Mouse (Mus musculus) CD4-positive, CD25-positive, alpha-beta regulatory T cell, adult 4 months (primary cell): ENCODE data around the gene Pip5k1a. TPM values are rescaled to one million over a fixed set of nuclear protein-coding genes. Genes with fewer than 3 reads are reported as not detected.
A peak's percentile ranks its signal among the peaks of the same experiment; 100 is the strongest.
"Not testable (repeated sequence)": the region's sequence is repeated elsewhere in the genome, so short reads cannot be mapped to it uniquely, and the experiment has no call there.

Experiments used
- ATAC-seq: one replicate; pipeline ENCODE4 v1.8.0; 2017
- polyA plus RNA-seq, 2 experiments: library from polyadenylated mRNA; unstranded; fragments of 100-300 nt; shearing (Covaris generic); gene quantifications; one replicate each; pipeline ENCODE4 v1.2.1; 2017

Gene Pip5k1a
- polyA plus RNA-seq: 10 to 100 TPM; 13.4 to 14.3 TPM

DNA sequence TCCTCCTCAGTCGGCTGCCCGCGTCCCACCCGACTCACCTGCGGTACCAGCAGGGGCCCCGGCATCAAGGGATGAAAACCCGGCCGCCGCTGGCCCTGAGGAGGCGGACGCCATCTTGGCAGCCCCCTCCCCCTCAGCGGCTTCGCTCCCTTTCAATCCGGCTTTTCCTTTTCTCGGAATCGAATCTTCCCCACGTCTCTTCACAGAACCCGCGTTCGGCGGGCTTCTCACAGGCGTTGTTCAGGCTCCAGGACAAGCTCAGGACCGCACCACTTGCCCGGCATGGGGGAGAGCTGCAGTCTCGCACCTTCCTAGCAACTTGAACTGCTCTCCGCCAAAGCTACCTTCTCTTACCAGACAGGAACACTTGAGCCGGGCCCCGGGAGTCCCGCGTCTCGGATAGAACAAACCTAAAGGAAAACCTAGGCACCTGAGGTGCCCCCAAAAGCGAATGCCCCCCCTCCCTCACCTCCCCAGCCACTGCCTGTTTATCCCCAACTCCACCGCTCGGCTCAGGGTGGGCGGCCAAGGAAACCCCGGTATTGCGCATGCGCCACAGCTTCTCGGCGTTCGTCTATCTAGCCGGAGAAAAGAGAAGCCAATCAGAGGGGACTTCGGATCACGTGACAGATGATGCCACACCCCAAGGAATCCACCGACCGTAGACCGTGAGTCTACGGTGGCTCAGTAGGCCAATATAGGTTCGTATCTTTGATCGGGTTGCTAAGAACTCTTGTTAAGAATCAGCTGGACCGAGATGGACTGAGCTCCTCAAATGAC is at the start of gene Pip5k1a:
Pip5k1a (minus strand) TSS at position 593 of the 780 bp plus-strand sequence.
- ATAC-seq: peak; percentile 84

- ATAC-seq: peak; percentile 71
These were observed 47.1 kb upstream of the Pip5k1a start for GRCm38 (mm10) chr3:95153874-95154273.

DNA sequence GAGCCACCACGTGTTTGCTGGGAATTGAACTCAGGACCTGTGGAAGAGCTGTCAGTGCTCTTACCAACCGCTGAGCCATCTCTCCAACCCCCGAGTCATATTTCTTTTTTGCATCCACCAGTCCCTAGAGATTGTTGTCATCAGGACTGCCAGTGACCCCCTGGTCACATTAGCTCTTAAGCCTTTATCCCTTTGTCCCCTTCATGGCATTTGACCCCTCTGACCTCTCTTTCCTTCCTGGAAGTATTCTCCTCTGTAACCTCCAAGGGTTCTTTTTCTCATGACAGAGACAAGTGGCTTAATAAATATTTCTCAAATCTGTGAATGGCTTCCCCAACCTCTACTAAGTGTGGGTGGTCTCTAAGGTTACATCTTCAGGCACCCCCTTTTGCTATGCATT is 41.2 kb upstream of the Pip5k1a start:
- no peak for ATAC-seq

DNA sequence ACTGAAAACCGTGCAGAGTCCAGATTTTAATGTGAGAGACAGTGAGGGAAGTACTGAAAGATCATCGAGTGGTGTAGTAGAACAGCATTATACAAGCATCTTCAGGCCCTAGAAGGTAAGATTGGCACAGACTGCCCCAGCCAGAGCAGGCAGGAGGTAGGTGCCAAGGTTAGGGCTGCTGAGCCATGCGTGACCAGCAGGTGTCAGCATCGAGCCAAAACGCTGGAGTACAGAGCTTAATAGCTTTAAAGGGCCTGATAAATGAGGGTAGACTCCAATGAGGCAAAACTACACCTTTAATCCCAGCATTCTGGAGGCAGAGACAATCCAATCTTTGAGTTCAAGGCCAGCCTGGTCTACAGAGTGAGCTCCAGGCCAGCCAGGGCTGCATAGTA is 35.9 kb upstream of the Pip5k1a start:
- ATAC-seq: peak; percentile 72

- ATAC-seq: peak; percentile 51
These were observed 35.4 kb upstream of the Pip5k1a start, which contains the start of gene Tnfaip8l2 for GRCm38 (mm10) chr3:95141952-95142616. TSS of gene Tnfaip8l2 (minus strand) at chr3:95142360.

DNA sequence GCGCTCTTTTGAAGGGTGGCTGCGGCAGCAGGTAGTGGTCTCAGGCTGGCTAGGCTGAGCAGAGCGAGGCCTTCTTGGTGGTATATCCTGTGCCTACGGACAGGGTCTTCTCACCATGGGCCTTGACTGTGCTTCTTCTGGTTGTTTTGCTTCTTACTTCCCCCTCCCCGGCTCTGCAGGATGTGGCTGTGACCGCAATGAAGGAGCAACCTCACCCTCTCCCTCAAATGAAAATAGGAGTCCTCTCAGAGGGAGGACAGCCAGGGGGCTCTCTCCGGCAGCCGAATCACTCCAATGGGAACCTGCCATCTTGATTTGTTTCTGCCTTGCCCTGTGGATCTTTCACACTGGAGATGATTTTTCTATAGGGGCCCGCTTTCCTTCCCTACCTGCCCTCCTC is 34.7 kb upstream of the Pip5k1a start:
- ATAC-seq: peak; percentile 89

- ATAC-seq: no peak
These were observed 34.1 kb upstream of the Pip5k1a start for GRCm38 (mm10) chr3:95140795-95141194.

DNA sequence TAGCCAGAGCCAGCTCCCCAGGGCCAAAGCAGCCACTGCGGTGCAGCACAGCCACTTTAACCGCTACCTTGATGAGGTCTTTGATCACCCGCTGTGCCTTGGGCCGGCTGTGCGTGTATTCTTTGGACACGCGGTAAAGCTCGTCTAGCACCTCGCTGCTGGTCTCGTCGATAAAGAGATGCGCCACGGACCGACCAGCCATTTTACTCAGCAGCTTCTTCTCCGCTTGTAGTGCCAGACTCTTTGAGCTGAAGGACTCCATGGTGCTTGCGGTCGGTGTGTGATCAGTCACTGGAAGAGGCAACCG is 33.5 kb upstream of the Pip5k1a start:
- no peak for ATAC-seq

DNA sequence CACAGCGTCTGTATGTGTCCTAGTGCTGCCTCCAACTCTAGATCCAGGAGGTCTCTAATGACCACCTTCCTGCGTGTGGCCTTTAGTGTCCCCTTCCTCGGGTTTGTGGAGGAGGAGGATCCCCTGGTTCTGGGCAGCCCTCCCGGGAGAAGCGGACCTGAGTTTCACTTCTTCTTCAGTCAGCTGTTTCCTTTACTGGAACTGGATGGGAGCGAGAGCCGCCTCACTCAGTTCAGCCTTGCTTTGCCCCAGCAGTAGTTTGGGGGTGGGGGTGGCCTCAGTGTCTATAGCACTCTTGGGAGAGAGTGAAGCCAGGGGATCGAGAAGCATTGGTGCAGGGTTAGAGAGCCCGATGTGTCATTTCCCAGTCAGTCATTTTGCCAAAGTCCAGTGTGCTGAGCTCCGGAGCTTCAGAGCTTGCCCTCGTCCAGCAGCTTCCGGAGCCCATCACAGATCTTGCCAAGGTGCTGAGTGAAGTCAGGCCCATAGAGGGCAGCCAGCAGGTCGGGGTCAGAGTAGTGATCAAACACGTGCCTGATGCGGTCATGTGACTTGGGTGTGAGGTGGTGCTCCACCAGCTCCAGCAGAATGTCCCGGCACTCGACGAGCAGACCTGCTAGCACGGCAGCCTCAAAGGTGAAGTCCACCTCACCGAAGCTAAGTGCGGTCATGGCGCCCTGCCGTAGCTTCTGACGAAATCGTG is 33.0 kb upstream of the Pip5k1a start:
- no peak for ATAC-seq

- ATAC-seq: no peak
These were observed 29.6 kb upstream of the Pip5k1a start for GRCm38 (mm10) chr3:95136336-95136735.

DNA sequence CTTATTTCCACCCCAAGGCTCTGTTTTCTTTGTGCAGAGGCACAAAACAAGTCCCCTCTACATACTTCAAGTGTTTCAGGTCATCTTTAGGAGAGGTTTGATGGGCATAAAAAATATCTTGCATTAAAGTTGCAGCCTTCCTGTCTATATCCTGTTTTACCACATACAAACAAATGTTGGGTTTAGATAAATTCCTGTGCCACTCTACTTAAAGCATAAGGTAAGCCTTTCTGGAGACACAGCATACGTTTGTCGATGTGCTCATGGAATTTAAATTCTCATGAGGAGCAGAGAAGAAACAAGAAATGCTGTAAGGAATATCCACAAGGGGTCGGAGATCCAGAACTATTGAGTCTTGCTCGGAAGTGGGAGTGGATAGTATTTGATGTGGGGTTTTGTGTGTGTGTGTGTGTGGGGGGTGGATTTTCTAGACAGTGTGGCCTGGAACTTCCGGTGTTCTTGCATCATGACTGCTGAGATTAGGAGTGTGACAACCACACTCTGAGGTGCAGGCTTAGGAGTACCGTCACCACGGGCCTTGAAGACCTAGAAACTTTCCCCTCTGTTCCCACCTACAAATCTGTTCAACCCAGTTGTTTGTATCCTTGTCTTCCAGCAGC is 28.8 kb upstream of the Pip5k1a start:
- peak; percentile 76 for ATAC-seq

- ATAC-seq: no peak
These were observed 28.3 kb upstream of the Pip5k1a start for GRCm38 (mm10) chr3:95135023-95135422.

DNA sequence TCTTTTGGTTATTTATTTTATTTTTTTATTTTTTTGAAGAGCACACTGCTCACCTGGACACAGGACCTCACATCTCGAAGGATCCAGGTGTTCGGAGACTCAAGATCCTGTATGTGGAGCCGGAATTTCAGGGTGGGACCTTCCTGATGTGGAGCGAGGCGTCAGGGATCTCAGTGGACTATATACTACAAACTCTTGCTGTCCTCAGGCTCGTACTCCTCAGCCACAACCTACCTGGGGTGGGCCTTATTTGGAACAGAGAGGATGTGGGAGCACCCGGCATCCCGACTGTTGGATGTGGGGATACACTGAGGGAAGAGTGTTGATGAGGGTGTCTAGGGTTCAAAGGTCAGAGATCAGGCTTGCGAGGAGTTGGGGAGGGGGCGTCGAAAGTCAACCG is 27.4 kb upstream of the Pip5k1a start:
- not testable (repeated sequence) for ATAC-seq

DNA sequence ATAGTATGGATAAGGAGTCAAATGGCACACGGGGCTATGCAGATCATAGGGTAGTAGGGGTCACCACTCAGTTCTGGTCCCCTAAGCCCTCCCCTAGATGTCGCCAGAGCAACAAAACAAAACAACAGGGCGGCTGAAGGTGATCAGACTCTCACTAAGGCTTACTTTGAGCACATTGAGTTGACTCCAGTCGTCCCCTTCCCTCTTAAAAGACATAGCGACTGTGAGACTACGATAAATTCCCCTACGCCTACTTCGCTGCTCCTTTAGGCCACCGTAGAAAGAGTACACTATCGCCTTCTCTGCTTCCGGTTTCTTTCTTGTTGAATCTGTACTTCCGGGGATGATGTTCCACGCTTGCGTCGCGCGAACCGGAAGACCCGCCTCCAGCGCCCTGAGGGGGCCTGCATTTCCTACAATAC is 27.0 kb upstream of the Pip5k1a start, which contains the start of the genes Scnm1 and Lysmd1:
Scnm1 (minus strand) TSS at position 332 of the 422 bp plus-strand sequence.
Lysmd1 (plus strand) TSS at position 409 of the 422 bp plus-strand sequence.
- peak; percentile 84 for ATAC-seq

- no peak for ATAC-seq
These were observed 26.4 kb upstream of the Pip5k1a start for GRCm38 (mm10) chr3:95133176-95133575.

- not testable (repeated sequence) for ATAC-seq
These were observed 25.7 kb upstream of the Pip5k1a start for GRCm38 (mm10) chr3:95132389-95132788.

DNA sequence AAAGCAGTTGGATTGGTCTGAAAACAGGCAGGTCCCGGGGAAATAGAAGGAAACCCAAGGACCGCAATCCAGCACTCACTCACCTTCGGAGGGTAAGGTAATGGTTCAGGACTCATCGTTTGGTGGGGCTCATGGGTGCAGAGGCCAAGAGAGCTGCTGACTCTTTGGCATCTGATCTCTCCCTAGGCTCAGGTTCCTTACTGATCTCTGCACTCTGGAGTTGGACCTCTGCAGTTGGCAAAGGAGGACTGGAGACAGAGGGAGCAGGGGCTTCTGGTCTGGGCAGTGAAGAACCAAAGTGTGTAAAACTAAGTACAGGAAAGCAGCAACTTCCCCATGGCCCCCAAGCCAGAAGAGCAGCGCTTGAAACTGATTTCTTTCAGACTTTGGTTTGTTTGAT is 23.4 kb upstream of the Pip5k1a start:
- no peak for ATAC-seq

DNA sequence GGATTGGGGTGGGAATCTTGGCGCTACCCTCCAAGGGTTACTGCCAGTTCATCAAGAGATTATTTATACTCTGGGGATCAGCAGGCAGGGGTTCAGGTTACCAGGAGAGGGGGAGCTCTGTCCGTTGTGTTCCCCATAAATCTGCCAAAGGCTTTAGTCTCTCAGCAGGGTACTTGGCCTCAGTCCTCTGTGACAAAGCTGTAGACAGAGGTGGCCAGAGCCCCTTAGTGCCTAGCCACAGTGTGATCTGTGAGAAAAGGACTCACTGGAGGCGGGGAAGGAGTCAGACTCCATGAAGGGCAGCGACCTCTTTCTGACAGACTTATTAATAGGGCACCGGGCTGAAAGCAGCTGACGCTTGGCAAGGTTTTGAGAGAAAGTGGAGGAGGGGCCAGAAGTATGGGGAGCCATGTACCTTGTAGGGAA is 22.5 kb upstream of the Pip5k1a start:
- ATAC-seq: no peak

DNA sequence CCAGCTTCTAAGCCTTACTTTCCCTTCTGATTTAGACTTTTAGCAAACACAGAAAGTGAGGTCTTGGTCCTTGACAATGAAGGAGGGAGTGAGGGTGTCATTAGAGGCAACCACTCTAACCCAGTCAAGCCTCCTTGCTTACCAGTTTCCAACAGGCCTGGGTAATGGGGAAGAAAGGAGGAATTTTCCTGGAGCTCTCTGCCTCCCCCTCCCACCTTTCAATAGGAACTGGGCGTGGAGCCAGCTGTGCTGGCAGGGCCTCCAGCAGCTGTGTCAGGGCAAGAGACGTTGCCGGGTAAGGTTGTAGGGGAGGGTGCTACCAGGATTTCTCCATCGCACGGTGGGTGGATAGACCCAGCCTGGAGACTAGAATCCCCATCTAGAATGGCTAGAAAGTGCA is 18.2 kb upstream of the Pip5k1a start:
- no peak for ATAC-seq

DNA sequence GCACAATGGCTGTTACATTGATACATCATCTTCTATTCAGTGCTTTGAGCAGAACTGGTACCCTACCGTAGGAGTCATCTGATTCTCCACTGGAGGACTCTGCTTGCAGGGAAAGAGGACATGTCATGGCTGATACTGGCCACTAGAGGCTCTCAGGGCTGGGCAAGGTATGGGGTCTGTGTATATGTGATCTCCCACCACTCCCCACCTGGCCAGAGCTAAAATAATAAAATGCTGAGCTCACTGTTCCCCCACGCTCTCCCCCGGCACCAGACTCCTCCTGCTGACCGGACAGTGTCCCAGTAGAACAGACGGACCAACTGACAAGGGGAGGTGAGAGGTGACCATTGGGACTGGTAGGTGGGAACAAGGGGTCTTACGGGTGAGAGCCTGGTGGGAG is 17.5 kb upstream of the Pip5k1a start, which contains the start of gene Tmod4:
Tmod4 (plus strand) TSS at position 231 of the 400 bp plus-strand sequence.
- ATAC-seq: peak; percentile 63

DNA sequence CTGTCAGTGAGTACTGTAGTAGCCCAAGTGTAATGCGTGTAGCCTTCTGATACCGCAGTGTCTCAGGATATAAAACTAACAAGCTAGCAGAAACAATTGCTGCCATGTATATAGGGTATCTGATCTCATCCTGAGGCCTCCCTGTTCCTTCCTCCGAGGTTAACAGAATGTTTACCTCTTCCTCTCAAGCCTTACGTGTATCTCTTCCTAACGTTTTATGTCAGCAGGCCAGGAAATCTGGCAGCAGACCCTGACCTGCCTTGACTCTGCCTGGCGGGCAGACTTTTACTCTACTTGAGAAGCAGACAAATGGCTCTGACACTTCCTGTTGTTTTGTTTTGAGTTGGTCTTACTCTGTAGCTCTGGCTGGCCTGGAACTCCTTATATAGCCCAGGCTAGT is 14.8 kb upstream of the Pip5k1a start:
- ATAC-seq: no peak

DNA sequence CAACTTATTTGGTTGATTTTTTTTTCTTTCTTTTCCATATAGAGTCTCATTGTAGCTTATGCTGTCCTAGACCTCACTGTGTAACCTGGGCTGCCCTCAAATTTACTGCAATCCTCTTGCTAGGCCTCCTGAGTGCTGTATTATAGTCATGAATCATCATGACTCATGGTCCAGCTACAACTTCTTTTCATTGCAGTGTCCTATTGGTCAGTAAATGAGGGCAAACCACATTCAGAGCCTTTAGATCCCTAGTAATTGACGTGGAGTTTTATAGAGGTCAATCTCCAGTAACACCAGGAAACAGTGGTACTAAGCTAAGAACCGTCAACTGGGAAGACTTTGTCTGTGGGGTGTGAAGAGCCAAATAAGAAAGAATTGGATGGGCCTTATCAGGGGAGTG is 11.0 kb upstream of the Pip5k1a start:
- no peak for ATAC-seq

- ATAC-seq: no peak
These were observed 6.0 kb upstream of the Pip5k1a start for GRCm38 (mm10) chr3:95112760-95113159.
